Mouse (Mus musculus): ENCODE data around the gene Tgtp2. TPM values are rescaled to one million over a fixed set of nuclear protein-coding genes. Genes with fewer than 3 reads are reported as not detected.

The Tgtp2 gene
- polyA plus RNA-seq, 1 experiment from 2014 or later: 0.42 TPM

Other genes starting within 250 kb of the Tgtp2 start
- 7.1 and 7.2 TPM in 2 replicates for gene Trim41, start 246.9 kb downstream of the Tgtp2 start, polyA plus RNA-seq (2015; fragmentation: Nextera tagmentation; extraction: Ambion mirVana)
- gene Trim7, start 238.1 kb downstream of the Tgtp2 start, polyA plus RNA-seq (2015; fragmentation: Nextera tagmentation; extraction: Ambion mirVana): 4.4 and 4.8 TPM in 2 replicates
- 0.86 and 1.2 TPM in 2 replicates for gene Gm12184, start 237.6 kb downstream of the Tgtp2 start, polyA plus RNA-seq (2015; fragmentation: Nextera tagmentation; extraction: Ambion mirVana)
- 17.0 and 18.3 TPM in 2 replicates for gene Irgm1, start 192.5 kb downstream of the Tgtp2 start, polyA plus RNA-seq (2015; fragmentation: Nextera tagmentation; extraction: Ambion mirVana)
- gene Gm5431, start 162.0 kb downstream of the Tgtp2 start, polyA plus RNA-seq (2015; fragmentation: Nextera tagmentation; extraction: Ambion mirVana): 0.09 and 0.21 TPM in 2 replicates
- gene Psme2b, start 118.0 kb downstream of the Tgtp2 start, polyA plus RNA-seq (2015; fragmentation: Nextera tagmentation; extraction: Ambion mirVana): 3.8 and 6.9 TPM in 2 replicates
- gene Olfr56, start 85.3 kb downstream of the Tgtp2 start, polyA plus RNA-seq (2015; fragmentation: Nextera tagmentation; extraction: Ambion mirVana): 0.08 TPM in 1 of 2 replicates, not detected in the other
- 0.54 and 0.76 TPM in 2 replicates for gene 9930111J21Rik1, start 84.8 kb downstream of the Tgtp2 start, polyA plus RNA-seq (2015; fragmentation: Nextera tagmentation; extraction: Ambion mirVana)
- 0.03 TPM in 1 of 2 replicates, not detected in the other for gene Gm12185, start 72.0 kb downstream of the Tgtp2 start, polyA plus RNA-seq (2015; fragmentation: Nextera tagmentation; extraction: Ambion mirVana)
- 0.49 and 0.50 TPM in 2 replicates for gene Tgtp1, start 70.0 kb downstream of the Tgtp2 start, polyA plus RNA-seq (2015; fragmentation: Nextera tagmentation; extraction: Ambion mirVana)
- 0.60 and 0.98 TPM in 2 replicates for gene 9930111J21Rik2, start 13.0 kb downstream of the Tgtp2 start, polyA plus RNA-seq (2015; fragmentation: Nextera tagmentation; extraction: Ambion mirVana)
- 2.1 and 2.6 TPM in 2 replicates for gene Ifi47, start 12.4 kb upstream of the Tgtp2 start, polyA plus RNA-seq (2015; fragmentation: Nextera tagmentation; extraction: Ambion mirVana)
- gene Olfr1396, start 50.7 kb upstream of the Tgtp2 start, polyA plus RNA-seq (2015; fragmentation: Nextera tagmentation; extraction: Ambion mirVana): 0.12 TPM in 1 of 2 replicates, not detected in the other
- gene Olfr1395, start 78.1 kb upstream of the Tgtp2 start, polyA plus RNA-seq (2015; fragmentation: Nextera tagmentation; extraction: Ambion mirVana): not detected in 2 replicates
- not detected in 2 replicates for gene Olfr1394, start 90.2 kb upstream of the Tgtp2 start, polyA plus RNA-seq (2015; fragmentation: Nextera tagmentation; extraction: Ambion mirVana)
- gene Btnl9, start 123.0 kb upstream of the Tgtp2 start, polyA plus RNA-seq (2015; fragmentation: Nextera tagmentation; extraction: Ambion mirVana): 4.4 and 4.6 TPM in 2 replicates
- gene Zfp62, start 139.1 kb upstream of the Tgtp2 start, polyA plus RNA-seq (2015; fragmentation: Nextera tagmentation; extraction: Ambion mirVana): 45.6 and 46.3 TPM in 2 replicates
- 88.9 and 91.9 TPM in 2 replicates for gene Mgat1, start 180.0 kb upstream of the Tgtp2 start, polyA plus RNA-seq (2015; fragmentation: Nextera tagmentation; extraction: Ambion mirVana)
- not detected in 2 replicates for gene Olfr1393, start 214.1 kb upstream of the Tgtp2 start, polyA plus RNA-seq (2015; fragmentation: Nextera tagmentation; extraction: Ambion mirVana)
- not detected in 2 replicates for gene Olfr1392, start 221.1 kb upstream of the Tgtp2 start, polyA plus RNA-seq (2015; fragmentation: Nextera tagmentation; extraction: Ambion mirVana)
- gene Olfr10, start 240.5 kb upstream of the Tgtp2 start, polyA plus RNA-seq (2015; fragmentation: Nextera tagmentation; extraction: Ambion mirVana): not detected in 2 replicates